Mouse (Mus musculus) cerebellum, adult 2 months (tissue): Measurements from ENCODE around the gene Bank1. TPM values are rescaled to one million over a fixed set of nuclear protein-coding genes. Genes with fewer than 3 reads are reported as not detected.
A peak's percentile ranks its signal among the peaks of the same experiment; 100 is the strongest.

ENCODE experiments used
- DNase-seq, 2 experiments: peaks; one replicate each; pipeline ENCODE4 v3.0.0; 2021
- H3K27ac ChIP-seq: fragments of 200-500 bp; 2 replicates; pipeline ENCODE4 v1.5.1; 2012; ENCODE audit warnings: low read length, control low read depth, inconsistent platforms; ENCODE audit not compliant: insufficient read depth
- H3K27me3 ChIP-seq: fragments of 200-500 bp; 2 replicates; pipeline ENCODE4 v1.6.1; 2012; ENCODE audit warnings: inconsistent platforms, mild to moderate bottlenecking, low read length, moderate library complexity; ENCODE audit not compliant: control insufficient read depth, insufficient read depth
- H3K4me1 ChIP-seq: fragments of 200-500 bp; 2 replicates; pipeline ENCODE4 v1.6.1; 2011; ENCODE audit warnings: low read length; ENCODE audit not compliant: control insufficient read depth, insufficient read depth
- H3K4me3 ChIP-seq: fragments of 200-500 bp; replicated peaks from 2 replicates; pipeline ENCODE3; 2011; ENCODE audit warnings: mild to moderate bottlenecking, low read depth, low read length, control low read depth; ENCODE audit not compliant: insufficient read depth
- CTCF ChIP-seq: fragments of 200-500 bp; IDR thresholded peaks from 2 replicates; pipeline ENCODE4 v1.5.1; 2011; ENCODE audit warnings: low read depth, mild to moderate bottlenecking, control low read depth, low read length, moderate library complexity, borderline replicate concordance; ENCODE audit not compliant: insufficient read depth
- POLR2A ChIP-seq: fragments of 200-500 bp; IDR thresholded peaks from 2 replicates; pipeline ENCODE4 v1.6.1; 2011; ENCODE audit warnings: low read length, control low read depth, borderline replicate concordance; ENCODE audit not compliant: insufficient read depth
- WGBS: fragments of 180-500 bp; shearing (Covaris S2); methylation state at CpG from one replicate; pipeline ENCODE4 v1.1.7; 2018; 5-methylcytosine and 5-hydroxymethylcytosine counted together
- polyA plus RNA-seq: library from polyadenylated mRNA; depleted of rRNA; stranded (reverse); fragments of >200 nt; gene quantifications from 2 replicates; pipeline ENCODE4 v1.2.3, GENCODE M21; 2012

The Bank1 gene
- polyA plus RNA-seq, 1 experiment = 0.25 TPM

GRCm38 (mm10) chr3:136297355-136297754, 28.5 kb downstream of the Bank1 start:
- TF ChIP-seq POLR2A = no peak
- no peak for TF ChIP-seq CTCF
- DNase-seq = no peak
- Histone ChIP-seq H3K27ac (no peak overlapping the region), H3K4me1 (no peaks in the 10 kb centered on the region), H3K4me3 (no peak overlapping the region), H3K27me3 (no peaks in the 10 kb centered on the region)
- 69% methylated on average over 2 of the region's 2 CpGs for WGBS

DNA sequence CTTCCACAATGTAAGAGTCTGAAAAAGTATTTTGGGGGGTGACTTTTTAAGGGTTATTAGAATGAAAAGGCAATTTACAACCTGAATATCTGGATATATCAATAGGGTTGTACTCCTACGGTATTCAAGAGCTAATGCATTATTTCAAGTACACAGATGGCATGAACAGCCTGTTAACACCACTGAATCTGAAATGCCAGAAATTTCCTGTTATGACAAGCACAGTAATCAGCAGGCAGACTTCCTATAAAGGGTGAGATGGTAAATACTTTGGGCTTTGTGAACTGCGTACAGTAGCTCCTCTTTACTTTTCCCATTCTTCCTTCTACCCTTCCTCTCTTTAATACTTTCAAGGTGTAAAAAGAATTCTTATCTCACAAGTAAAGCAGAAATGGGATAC, 30.6 kb downstream of the Bank1 start:
- TF ChIP-seq POLR2A (no peak), CTCF (no peak)
- peak in 1 of 2 experiments; percentile 23 for DNase-seq
- no peaks in the 10 kb centered on the region for H3K27me3 ChIP-seq
- H3K4me3 ChIP-seq = no peak overlapping the region
- H3K4me1 ChIP-seq = no peaks in the 10 kb centered on the region
- WGBS = 19% methylated on average over 2 of the region's 2 CpGs
- no peak overlapping the region for H3K27ac ChIP-seq

- H3K4me3 ChIP-seq = no peak overlapping the region
- H3K27me3 ChIP-seq = no peaks in the 10 kb centered on the region
- no peak for DNase-seq
- 78% methylated on average over 2 of the region's 2 CpGs for WGBS
- no peaks in the 10 kb centered on the region for H3K4me1 ChIP-seq
- H3K27ac ChIP-seq = no peak overlapping the region
- TF ChIP-seq POLR2A (no peak), CTCF (no peak)
Observed at GRCm38 (mm10) chr3:136287883-136288282, 38.0 kb downstream of the Bank1 start.

- no peaks in the 10 kb centered on the region for H3K4me1 ChIP-seq
- DNase-seq = no peak
- no peaks in the 10 kb centered on the region for H3K27me3 ChIP-seq
- H3K27ac ChIP-seq = no peak overlapping the region
- H3K4me3 ChIP-seq = no peak overlapping the region
- 88% methylated on average over 8 of the region's 8 CpGs for WGBS
- no peak for TF ChIP-seq CTCF
- no peak for TF ChIP-seq POLR2A
Observed at GRCm38 (mm10) chr3:136264969-136265595, 60.8 kb downstream of the Bank1 start.

DNA sequence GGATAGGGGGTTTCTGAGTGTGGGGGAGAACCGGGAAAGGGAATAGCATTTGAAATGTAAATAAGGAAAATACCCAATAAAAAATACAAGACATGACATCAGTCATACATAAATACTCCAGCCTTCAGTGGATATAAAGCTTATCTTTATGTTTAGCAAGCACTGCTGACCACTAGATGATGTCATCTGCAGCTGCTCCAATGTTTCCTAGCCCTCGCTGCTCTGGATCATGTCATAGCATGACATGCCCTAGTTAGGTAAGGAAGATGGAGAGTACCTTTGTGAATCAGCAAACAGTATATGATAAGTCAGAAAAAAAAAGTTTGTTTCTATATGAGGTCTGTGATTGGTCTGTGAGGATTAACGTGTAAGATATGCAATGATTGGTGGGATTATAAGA, 68.1 kb downstream of the Bank1 start:
- peaks cover 3% of the 10 kb centered on the region; the same call in 1 of the 2 replicates for H3K4me1 ChIP-seq
- no peak for TF ChIP-seq POLR2A
- TF ChIP-seq CTCF = no peak
- WGBS = 92% methylated on average over 3 of the region's 3 CpGs
- H3K27ac ChIP-seq = no peak overlapping the region
- no peak overlapping the region for H3K4me3 ChIP-seq
- H3K27me3 ChIP-seq = no peaks in the 10 kb centered on the region
- DNase-seq = no peak

- no peak overlapping the region for H3K27ac ChIP-seq
- DNase-seq = peak; percentile 19 to 61
- no peaks in the 10 kb centered on the region for H3K27me3 ChIP-seq
- WGBS = 5% methylated on average over 2 of the region's 2 CpGs
- H3K4me1 ChIP-seq = peaks cover 3% of the 10 kb centered on the region; the same call in 1 of the 2 replicates
- H3K4me3 ChIP-seq = no peak overlapping the region
- TF ChIP-seq CTCF (no peak), POLR2A (no peak)
Observed at GRCm38 (mm10) chr3:136254713-136255112, 71.2 kb downstream of the Bank1 start.

DNA sequence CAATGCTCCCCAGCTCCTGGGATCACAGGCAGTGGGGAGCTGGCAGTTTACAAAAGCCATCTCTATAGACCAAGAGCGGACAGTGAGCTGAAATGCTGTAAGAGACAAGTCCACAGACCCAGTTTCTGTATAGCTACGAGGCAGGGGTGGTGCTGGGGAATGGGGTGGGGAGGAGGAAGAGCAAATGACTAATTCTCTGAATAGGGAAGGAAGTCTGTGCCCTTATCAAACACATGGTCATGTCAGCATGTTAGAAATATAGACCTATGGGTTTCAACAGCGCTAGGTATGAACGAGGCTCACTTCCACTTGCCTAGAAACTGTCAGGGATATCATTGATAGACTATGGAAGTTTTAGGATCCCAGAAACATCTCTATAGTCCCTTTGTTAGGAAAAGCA, 73.0 kb downstream of the Bank1 start:
- Histone ChIP-seq H3K4me1 (peaks cover 3% of the 10 kb centered on the region; the same call in 1 of the 2 replicates), H3K27me3 (no peaks in the 10 kb centered on the region), H3K4me3 (no peak overlapping the region), H3K27ac (no peak overlapping the region)
- no peak for DNase-seq
- WGBS = 82% methylated on average over 4 of the region's 4 CpGs
- TF ChIP-seq POLR2A = no peak
- no peak for TF ChIP-seq CTCF

GRCm38 (mm10) chr3:136251578-136251977, 74.3 kb downstream of the Bank1 start:
- H3K4me1 ChIP-seq = peaks cover 3% of the 10 kb centered on the region; the same call in 1 of the 2 replicates
- H3K27me3 ChIP-seq = no peaks in the 10 kb centered on the region
- no peak for DNase-seq
- 92% methylated on average over 4 of the region's 4 CpGs for WGBS
- H3K4me3 ChIP-seq = no peak overlapping the region
- no peak overlapping the region for H3K27ac ChIP-seq
- no peak for TF ChIP-seq CTCF
- TF ChIP-seq POLR2A = no peak
